Mouse (Mus musculus): Measurements from ENCODE around the gene Lrrc74b.
A peak's percentile ranks its signal among the peaks of the same experiment; 100 is the strongest.

The Lrrc74b gene

GRCm38 (mm10) chr16:17496499-17497305 is 64.3 kb downstream of the Lrrc74b start:
- DNase-seq (ENCODE audit: low spot score): peak; percentile 80

Data from layer of hippocampus, adult 9-10 months (tissue).